Mouse (Mus musculus): ENCODE data around the gene Uimc1.

GRCm38 (mm10) chr13:55018700-55019099, 81.4 kb downstream of the Uimc1 start:
- no peak for TF ChIP-seq CTCF (IDR thresholded peaks at IDR 0.05; ENCODE audit: borderline replicate concordance, control insufficient read depth, extremely low read depth, insufficient read depth, low read length, poor library complexity)
- TF ChIP-seq POLR2A (IDR thresholded peaks at IDR 0.05; ENCODE audit: control insufficient read depth, extremely low read depth, insufficient read depth, low read length, poor library complexity) = no peak
